Mouse (Mus musculus) forebrain, embryonic 14.5 days (tissue): ENCODE measurements at regions not wholly inside any gene's neighbourhood (a gene's known extent, or its start where the extent isn't known, plus 50 kb on each side); places are given as distances from the start of the nearest gene placed in this dataset.
"Not testable (repeated sequence)": the region's sequence is repeated elsewhere in the genome, so short reads cannot be mapped to it uniquely, and the experiment has no call there.

Source experiments
- ATAC-seq: fragments of 200-750 bp; cut with Nextera tagmentation; 2 replicates; pipeline ENCODE4 v1.8.0; 2017; ENCODE audit warnings: mild to moderate bottlenecking, moderate library complexity
- DNase-seq: peaks from one replicate; pipeline ENCODE4 v3.0.0-alpha.2; 2015; ENCODE audit warnings: low spot score
- H3K27ac ChIP-seq: fragments of 300-500 bp; sonication (generic); 2 replicates; pipeline ENCODE4 v1.5.1; 2014; ENCODE audit warnings: low read depth, mild to moderate bottlenecking, control low read depth, low read length, moderate library complexity
- H3K27me3 ChIP-seq: fragments of 300-500 bp; sonication (generic); replicated peaks from 2 replicates; pipeline ENCODE4 v1.6.1; 2014; ENCODE audit warnings: low read length, control low read depth, mixed read lengths; ENCODE audit not compliant: control insufficient read depth, insufficient read depth
- H3K36me3 ChIP-seq: fragments of 300-500 bp; sonication (generic); 2 replicates; pipeline ENCODE4 v1.6.1; 2014; ENCODE audit warnings: low read length, control low read depth; ENCODE audit not compliant: control insufficient read depth, insufficient read depth
- H3K4me1 ChIP-seq: fragments of 300-500 bp; sonication (generic); 2 replicates; pipeline ENCODE4 v1.6.1; 2014; ENCODE audit warnings: antibody characterized with exemption, low read length, control low read depth; ENCODE audit not compliant: control insufficient read depth, insufficient read depth
- H3K4me2 ChIP-seq: fragments of 300-500 bp; sonication (generic); 2 replicates; pipeline ENCODE4 v1.6.1; 2014; ENCODE audit warnings: mild to moderate bottlenecking, control low read depth, low read length
- H3K4me3 ChIP-seq: fragments of 300-500 bp; sonication (generic); 2 replicates; pipeline ENCODE4 v1.5.1; 2014; ENCODE audit warnings: low read depth, low read length, control low read depth
- H3K9ac ChIP-seq: fragments of 300-500 bp; sonication (generic); 2 replicates; pipeline ENCODE4 v1.6.1; 2014; ENCODE audit warnings: mild to moderate bottlenecking, low read length, control low read depth, moderate library complexity
- H3K9me3 ChIP-seq: fragments of 300-500 bp; sonication (generic); replicated peaks from 2 replicates; pipeline ENCODE4 v1.6.1; 2016; ENCODE audit warnings: low read length, control low read depth, mixed read lengths; ENCODE audit not compliant: control insufficient read depth
- WGBS: fragments of 180-500 bp; shearing (Covaris S2); extraction: QIAGEN DNeasy Blood & Tissue Kit; methylation state at CpG from one replicate; pipeline ENCODE4 v1.1.7; 2014; 5-methylcytosine and 5-hydroxymethylcytosine counted together

DNA sequence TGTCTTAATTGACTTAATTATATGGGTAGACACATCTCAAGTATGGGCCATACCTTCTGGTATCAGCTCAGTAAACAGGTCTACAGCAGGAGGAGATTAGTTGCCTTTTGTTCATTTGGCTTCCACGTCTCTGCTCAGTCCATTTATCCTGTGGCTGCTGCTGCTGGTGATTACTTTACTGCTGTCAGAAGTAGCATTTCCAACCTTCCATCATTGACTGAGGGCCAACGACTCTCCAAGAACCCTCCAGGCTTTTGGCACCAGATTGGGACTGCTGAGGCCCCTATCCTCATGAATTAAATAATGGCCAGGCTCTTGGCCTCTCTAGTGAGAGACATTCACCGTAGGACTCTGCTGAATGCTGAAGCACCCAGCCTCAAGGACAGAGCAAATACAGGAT is 303.0 kb downstream of the Gm11232 start:
- Histone ChIP-seq H3K9me3 (no peaks in the 10 kb centered on the region), H3K4me1 (no peaks in the 10 kb centered on the region; the same call in 1 of the 2 replicates), H3K27me3 (no peaks in the 10 kb centered on the region), H3K36me3 (no peaks in the 10 kb centered on the region), H3K27ac (no peak overlapping the region), H3K4me2 (no peak overlapping the region), H3K9ac (no peak overlapping the region), H3K4me3 (no peak overlapping the region)
- 23% methylated on average over 3 of the region's 3 CpGs for WGBS
- peak; percentile 69 for ATAC-seq
- peak; percentile 61 for DNase-seq

GRCm38 (mm10) chr4:71453499-71453898 is 304.3 kb downstream of the Gm11232 start:
- Histone ChIP-seq H3K4me1 (no peaks in the 10 kb centered on the region; the same call in 1 of the 2 replicates), H3K9ac (no peak overlapping the region), H3K27ac (no peak overlapping the region), H3K4me3 (no peak overlapping the region), H3K27me3 (no peaks in the 10 kb centered on the region), H3K4me2 (no peak overlapping the region), H3K36me3 (no peaks in the 10 kb centered on the region), H3K9me3 (no peaks in the 10 kb centered on the region)
- 87% methylated on average over 3 of the region's 3 CpGs for WGBS
- ATAC-seq (no peak), DNase-seq (no peak)

- H3K36me3 ChIP-seq = no peaks in the 10 kb centered on the region
- H3K4me3 ChIP-seq = no peak overlapping the region
- DNase-seq = peak; percentile 38
- no peak for ATAC-seq
- no peak overlapping the region for H3K4me2 ChIP-seq
- no peak overlapping the region for H3K27ac ChIP-seq
- WGBS = 85% methylated on average over 2 of the region's 2 CpGs
- no peak overlapping the region for H3K9ac ChIP-seq
- no peaks in the 10 kb centered on the region for H3K4me1 ChIP-seq
- H3K9me3 ChIP-seq = no peaks in the 10 kb centered on the region
- no peaks in the 10 kb centered on the region for H3K27me3 ChIP-seq
These were observed 311.3 kb downstream of the Gm11232 start for GRCm38 (mm10) chr4:71446461-71446860.

DNA sequence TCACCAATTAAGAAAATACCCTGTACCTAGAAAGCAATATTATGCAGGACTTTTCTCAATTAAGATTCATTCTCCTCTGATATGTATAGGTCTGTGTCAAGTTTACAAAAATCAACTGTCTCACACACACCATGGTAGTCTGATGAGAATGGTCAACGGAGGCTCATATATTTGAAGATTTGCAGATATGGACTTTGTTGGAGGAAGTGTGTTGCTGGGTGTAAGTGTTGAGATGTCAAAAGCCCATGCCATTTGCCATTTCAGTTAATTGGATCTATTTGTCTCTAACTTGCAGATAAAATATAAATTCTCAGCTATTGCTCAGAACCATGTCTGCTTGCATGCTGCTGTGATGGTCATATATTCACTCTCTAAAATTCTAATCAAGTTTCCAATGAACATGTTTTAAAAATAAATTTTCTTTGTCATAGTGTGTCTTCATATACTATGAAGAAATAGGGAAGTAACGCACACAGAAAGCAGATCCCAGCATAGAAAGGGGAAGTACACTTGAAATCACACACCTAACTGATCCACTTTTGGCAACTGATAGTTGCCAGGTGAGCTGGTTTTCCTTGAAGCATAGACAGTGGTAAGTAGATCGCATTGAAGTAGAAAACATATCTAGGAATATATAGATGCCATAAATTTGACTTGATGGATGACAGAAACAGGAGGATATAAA is 326.4 kb downstream of the Gm11232 start:
- Histone ChIP-seq H3K9me3 (no peaks in the 10 kb centered on the region), H3K4me3 (no peak overlapping the region), H3K27ac (no peak overlapping the region), H3K36me3 (no peaks in the 10 kb centered on the region), H3K27me3 (no peaks in the 10 kb centered on the region), H3K4me2 (no peak overlapping the region), H3K9ac (no peak overlapping the region), H3K4me1 (no peaks in the 10 kb centered on the region)
- DNase-seq (no peak), ATAC-seq (no peak)
- 98% methylated on average over 3 of the region's 3 CpGs for WGBS

GRCm38 (mm10) chr4:71422121-71422520 is 335.6 kb downstream of the Gm11232 start:
- not testable (repeated sequence) for H3K9me3 ChIP-seq, H3K27me3 ChIP-seq, H3K4me1 ChIP-seq, H3K4me2 ChIP-seq, H3K9ac ChIP-seq, ATAC-seq, H3K4me3 ChIP-seq, H3K36me3 ChIP-seq, DNase-seq, H3K27ac ChIP-seq
- WGBS = 91% methylated on average over 7 of the region's 7 CpGs

- no peak for DNase-seq
- Histone ChIP-seq H3K9me3 (no peaks in the 10 kb centered on the region), H3K9ac (no peak overlapping the region), H3K4me2 (no peak overlapping the region), H3K4me3 (no peak overlapping the region), H3K36me3 (no peaks in the 10 kb centered on the region), H3K4me1 (no peaks in the 10 kb centered on the region), H3K27me3 (no peaks in the 10 kb centered on the region), H3K27ac (no peak overlapping the region)
- no peak for ATAC-seq
These were observed 347.9 kb downstream of the Gm11232 start for GRCm38 (mm10) chr4:71409867-71410266.

DNA sequence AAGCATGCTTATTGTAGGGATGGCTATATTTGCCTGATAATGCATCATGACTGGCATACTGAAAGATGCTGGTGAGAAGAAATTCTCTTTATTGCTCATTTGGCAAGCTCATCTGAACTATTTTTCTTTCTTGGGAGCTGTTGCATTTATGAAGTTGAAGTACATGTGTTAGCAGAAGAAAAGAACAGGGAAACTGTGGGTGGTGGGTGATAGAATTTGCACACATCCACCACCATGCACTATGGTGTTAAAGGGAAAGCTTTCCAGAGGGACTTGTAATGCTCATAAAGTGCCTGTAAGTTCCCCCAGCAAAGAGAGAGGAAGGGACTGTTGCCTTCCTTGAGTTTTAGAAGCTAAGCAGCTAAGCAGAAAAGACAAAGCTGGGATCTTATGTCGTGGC is 367.3 kb downstream of the Gm11232 start:
- Histone ChIP-seq H3K4me1 (no peaks in the 10 kb centered on the region), H3K9ac (no peak overlapping the region), H3K36me3 (no peaks in the 10 kb centered on the region), H3K4me3 (no peak overlapping the region), H3K27me3 (no peaks in the 10 kb centered on the region), H3K4me2 (no peak overlapping the region), H3K27ac (no peak overlapping the region), H3K9me3 (no peaks in the 10 kb centered on the region)
- 94% methylated on average over 1 of the region's 1 CpGs for WGBS
- ATAC-seq (no peak), DNase-seq (no peak)

DNA sequence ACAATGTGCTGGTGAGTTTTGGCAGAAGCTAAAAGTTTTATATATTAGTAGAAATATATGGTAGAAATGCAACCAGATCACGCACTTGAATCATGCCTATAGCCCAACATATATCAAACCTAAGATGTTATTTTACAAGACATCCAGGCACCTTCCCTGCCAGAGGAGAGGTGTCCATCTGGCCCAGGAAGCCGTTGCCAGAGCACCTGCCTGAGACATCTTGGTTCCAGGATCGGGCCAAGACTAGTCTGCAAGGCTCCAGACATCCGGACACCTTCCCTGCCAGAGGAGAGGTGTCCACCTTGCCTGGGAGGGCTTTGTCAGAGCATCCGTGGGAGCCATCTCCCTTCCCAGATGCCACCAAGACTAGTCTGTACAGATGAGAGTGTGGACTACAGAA is 388.5 kb downstream of the Gm11232 start:
- no peak overlapping the region for H3K4me2 ChIP-seq
- no peak for ATAC-seq
- H3K27me3 ChIP-seq = no peaks in the 10 kb centered on the region
- H3K27ac ChIP-seq = no peak overlapping the region
- no peak for DNase-seq
- H3K9ac ChIP-seq = no peak overlapping the region
- H3K36me3 ChIP-seq = no peaks in the 10 kb centered on the region
- H3K4me3 ChIP-seq = no peak overlapping the region
- 95% methylated on average over 5 of the region's 5 CpGs for WGBS
- no peaks in the 10 kb centered on the region for H3K4me1 ChIP-seq
- no peaks in the 10 kb centered on the region for H3K9me3 ChIP-seq

GRCm38 (mm10) chr4:71363761-71364160 is 394.0 kb downstream of the Gm11232 start:
- Histone ChIP-seq H3K9ac (no peak overlapping the region), H3K4me3 (no peak overlapping the region), H3K4me1 (no peaks in the 10 kb centered on the region), H3K27ac (no peak overlapping the region), H3K27me3 (no peaks in the 10 kb centered on the region), H3K4me2 (no peak overlapping the region), H3K36me3 (no peaks in the 10 kb centered on the region), H3K9me3 (no peaks in the 10 kb centered on the region)
- no peak for DNase-seq
- no peak for ATAC-seq
- 78% methylated on average over 1 of the region's 1 CpGs for WGBS
